Mouse (Mus musculus): ENCODE data around the gene Taok3.

Taok3 gene

GRCm38 (mm10) chr5:117147187-117148095 lies 27.5 kb downstream of the Taok3 start:
- no peak for DNase-seq

- DNase-seq, result no peak
Observed at GRCm38 (mm10) chr5:117149054-117149942, 29.4 kb downstream of the Taok3 start.

DNA sequence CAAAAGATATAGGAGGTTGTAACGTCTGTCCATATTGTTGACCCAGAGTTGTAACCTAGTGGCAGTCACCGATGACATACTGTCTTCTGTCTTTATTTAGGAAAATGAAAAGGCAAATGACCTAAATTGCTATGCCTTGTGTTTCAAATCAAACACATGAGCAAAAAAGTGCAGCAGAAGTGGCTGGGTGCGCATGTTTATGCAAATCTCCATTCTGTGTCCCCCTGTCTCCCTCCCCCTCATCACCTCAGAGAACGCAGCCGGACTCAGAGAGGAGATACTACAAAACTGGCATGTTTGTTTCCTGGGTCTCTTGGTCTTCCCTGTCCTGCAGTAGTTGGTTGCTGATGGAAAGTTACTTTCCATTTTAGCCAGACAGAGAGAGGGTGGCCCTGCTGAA lies 30.1 kb downstream of the Taok3 start:
- DNase-seq, result no peak

GRCm38 (mm10) chr5:117152944-117153343 lies 33.0 kb downstream of the Taok3 start:
- no peak for DNase-seq

- DNase-seq, result peak; percentile 58
Observed at GRCm38 (mm10) chr5:117153527-117154091, 33.7 kb downstream of the Taok3 start.

- peak; percentile 51 for DNase-seq
Observed at GRCm38 (mm10) chr5:117158335-117159018, 38.5 kb downstream of the Taok3 start.

GRCm38 (mm10) chr5:117159326-117159725 lies 39.4 kb downstream of the Taok3 start:
- DNase-seq, result no peak

GRCm38 (mm10) chr5:117159805-117160291 lies 39.9 kb downstream of the Taok3 start:
- no peak for DNase-seq

- DNase-seq, result no peak
Observed at GRCm38 (mm10) chr5:117160499-117160898, 40.6 kb downstream of the Taok3 start.

- no peak for DNase-seq
Observed at GRCm38 (mm10) chr5:117163790-117164189, 43.9 kb downstream of the Taok3 start.

GRCm38 (mm10) chr5:117164516-117164915 lies 44.6 kb downstream of the Taok3 start:
- DNase-seq, result no peak

DNA sequence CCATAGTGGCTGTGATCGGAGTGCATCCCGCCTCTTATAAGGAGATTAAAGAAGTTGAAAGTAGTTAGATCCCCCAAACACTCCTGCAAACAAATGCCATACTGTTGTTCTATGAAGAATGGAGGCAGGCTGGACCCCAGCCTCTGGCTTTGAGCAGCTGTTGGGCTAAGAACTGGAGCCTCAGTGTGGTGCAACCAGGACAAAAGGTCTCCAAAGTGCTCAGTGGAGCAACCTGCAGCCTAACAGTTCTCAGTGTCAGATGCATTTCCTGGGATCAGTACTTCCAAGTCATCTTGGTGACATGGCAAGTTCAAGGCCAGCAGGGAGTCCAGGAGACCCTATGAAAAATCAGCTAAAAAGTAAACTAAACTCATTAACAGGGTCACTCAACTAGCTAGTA lies 45.0 kb downstream of the Taok3 start:
- DNase-seq, result no peak

- DNase-seq, result no peak
Observed at GRCm38 (mm10) chr5:117165946-117166345, 46.0 kb downstream of the Taok3 start.

GRCm38 (mm10) chr5:117166811-117167365 lies 47.0 kb downstream of the Taok3 start:
- DNase-seq, result no peak

- DNase-seq, result no peak
Observed at GRCm38 (mm10) chr5:117168351-117169100, 48.6 kb downstream of the Taok3 start.

GRCm38 (mm10) chr5:117174057-117174456 lies 54.1 kb downstream of the Taok3 start:
- DNase-seq, result no peak

DNA sequence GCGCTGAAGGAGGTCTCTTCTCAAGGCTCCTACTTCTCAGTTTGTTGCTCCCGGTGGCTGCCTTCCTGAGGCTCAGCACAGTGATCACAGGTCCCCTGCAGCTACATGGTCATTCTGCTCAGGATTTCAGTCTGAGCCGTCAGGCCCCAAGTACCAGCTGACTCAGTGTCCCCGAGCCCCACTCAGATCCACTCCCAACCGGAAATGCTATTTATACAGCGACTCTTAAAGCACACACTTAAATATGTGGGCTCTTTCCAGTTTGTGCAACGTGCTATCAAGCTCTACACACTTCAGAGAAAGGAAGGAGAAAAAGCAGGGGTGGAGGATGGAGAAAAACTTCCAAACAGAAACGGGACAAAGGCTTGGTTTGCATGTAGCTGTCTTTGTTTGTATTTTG lies 56.0 kb downstream of the Taok3 start:
- no peak for DNase-seq

DNA sequence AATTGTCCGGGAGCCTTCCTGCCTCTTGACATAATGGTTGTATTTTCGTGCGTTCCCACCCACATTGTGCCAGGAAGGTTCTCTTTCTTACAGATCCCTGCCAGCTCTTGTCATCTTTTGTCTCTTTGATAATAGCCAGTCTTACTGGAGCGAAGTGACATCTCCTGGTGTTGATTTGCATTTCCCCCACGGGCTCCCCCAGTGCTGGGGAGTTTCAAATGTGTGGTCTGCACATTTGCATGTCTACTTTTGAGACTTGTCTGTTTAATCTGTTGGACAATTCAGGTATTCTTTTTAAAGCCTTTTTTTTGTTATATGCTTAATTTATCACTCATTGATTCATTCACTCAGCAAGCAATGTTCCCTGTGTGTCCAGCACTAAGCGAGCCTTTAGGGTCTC lies 58.1 kb downstream of the Taok3 start:
- no peak for DNase-seq

GRCm38 (mm10) chr5:117178486-117178885 lies 58.6 kb downstream of the Taok3 start:
- no peak for DNase-seq

DNA sequence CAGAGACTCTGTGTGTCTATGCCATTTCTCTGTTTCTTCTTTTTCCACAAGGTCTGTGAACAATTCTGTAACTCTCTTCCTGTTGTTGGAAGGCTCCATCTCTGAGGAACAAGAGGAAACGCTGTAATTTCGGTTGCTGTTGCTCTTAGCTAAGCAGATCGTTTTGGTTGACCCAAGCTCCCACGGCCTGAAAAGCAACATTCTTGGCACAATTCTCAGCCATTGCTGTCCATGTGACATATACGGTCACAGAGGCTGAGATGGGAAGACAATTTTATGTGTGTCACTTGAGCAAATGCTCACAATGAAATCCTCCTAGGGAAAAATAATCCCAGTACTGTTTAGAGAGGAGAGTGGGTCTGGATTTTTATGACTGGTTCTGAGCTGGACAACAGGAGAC lies 62.0 kb downstream of the Taok3 start:
- no peak for DNase-seq

DNA sequence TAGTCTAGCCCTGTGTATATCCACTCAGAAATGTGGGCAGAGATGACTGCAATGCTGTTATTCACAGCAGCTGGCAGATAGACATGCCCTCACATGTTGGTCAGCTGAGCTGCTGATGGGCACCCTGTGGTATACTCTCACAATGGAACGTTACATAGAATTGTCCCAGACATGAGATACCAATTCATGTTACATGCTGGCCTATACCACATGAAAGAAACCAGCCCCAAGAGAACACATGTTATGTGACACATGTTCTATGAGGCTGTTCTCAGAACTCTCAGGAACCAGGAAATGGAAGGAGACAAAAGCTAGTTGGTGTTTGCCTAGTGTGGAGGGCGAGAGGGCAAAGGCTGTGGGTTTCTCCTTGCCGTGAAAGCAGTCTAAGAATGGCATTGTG lies 62.5 kb downstream of the Taok3 start:
- no peak for DNase-seq

DNA sequence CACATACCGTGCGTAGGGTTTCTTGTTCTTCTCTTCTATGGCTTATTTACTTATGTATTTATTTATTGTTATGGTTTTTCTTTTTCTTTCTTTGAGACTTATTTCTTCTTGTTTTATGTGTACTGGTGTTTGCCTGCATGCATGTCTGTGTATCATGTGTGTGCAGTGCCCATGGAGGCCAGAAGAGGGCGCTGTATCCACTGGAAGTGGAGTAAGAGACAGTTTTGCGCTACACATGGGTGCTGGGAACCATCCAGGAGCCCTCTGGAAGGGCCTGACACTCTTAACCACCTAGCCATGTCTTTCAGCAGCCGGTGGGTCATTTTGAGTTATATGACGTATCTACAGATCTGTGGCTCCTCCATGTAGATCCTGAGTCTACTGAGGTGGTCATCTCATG lies 64.9 kb downstream of the Taok3 start:
- no peak for DNase-seq
